Mouse (Mus musculus): ENCODE data around the gene Blmh.
A peak's percentile ranks its signal among the peaks of the same experiment; 100 is the strongest.
"Not testable (repeated sequence)": the region's sequence is repeated elsewhere in the genome, so short reads cannot be mapped to it uniquely, and the experiment has no call there.

The Blmh gene

DNA sequence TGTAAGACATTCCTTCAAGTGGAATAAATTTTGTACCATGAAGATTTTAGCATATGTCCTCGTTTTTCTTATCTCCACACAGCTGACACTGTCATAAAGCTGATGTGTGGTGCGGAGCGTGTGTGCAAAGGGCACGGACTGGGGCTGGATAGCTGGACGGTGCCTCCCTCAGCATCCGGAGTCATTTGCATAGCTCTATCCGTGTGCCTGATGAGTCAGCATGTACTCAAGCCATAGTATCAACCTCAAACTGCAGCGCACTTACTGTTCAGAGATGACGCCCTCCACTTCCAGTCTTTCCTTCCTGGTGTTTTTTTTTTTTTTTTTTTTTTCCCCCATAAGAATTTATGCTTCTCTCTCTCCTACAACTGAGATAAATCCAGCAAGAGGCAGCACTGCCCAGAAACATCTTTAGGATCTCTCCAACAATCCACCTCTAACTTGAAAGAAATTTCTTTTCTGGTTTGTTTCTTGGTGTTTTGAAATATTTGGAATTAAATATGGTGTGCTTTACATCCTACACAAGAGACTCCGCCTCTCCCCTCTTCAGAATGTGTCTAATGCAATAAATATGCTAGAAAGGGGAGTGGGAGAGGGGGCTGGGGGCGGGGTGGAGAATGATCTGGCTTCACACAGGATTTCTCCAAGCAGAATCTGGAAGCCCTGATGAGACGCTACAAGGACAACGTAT lies 7.9 kb upstream of the Blmh start:
- DNase-seq (ENCODE audit: extremely low spot score, low spot score): no peak

GRCm38 (mm10) chr11:76917230-76917548 lies 7.4 kb upstream of the Blmh start:
- DNase-seq (ENCODE audit: extremely low spot score, low spot score): no peak

DNA sequence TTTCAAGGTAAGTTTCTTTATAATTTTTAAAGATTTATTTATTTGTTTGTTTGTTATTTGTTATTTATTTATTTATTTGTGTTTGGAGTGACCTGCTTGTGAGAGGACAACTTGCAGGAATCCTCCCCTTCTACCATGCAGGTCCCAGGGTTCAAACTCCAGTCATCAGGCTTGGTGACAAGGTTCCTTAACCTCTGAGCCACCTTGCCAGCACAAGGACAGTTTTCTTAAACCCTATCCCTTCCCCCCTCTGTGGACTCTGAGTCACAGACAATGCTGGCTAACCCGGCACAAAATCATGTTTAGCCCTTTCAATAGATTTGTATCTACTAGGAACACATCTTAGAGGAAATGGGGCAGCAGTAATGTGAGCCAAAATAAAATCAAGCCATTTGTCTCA lies 4.0 kb upstream of the Blmh start:
- DNase-seq (ENCODE audit: extremely low spot score, low spot score): no peak

- DNase-seq (ENCODE audit: extremely low spot score, low spot score): not testable (repeated sequence)
These were observed 4.0 kb downstream of the Blmh start for GRCm38 (mm10) chr11:76928586-76928985.

DNA sequence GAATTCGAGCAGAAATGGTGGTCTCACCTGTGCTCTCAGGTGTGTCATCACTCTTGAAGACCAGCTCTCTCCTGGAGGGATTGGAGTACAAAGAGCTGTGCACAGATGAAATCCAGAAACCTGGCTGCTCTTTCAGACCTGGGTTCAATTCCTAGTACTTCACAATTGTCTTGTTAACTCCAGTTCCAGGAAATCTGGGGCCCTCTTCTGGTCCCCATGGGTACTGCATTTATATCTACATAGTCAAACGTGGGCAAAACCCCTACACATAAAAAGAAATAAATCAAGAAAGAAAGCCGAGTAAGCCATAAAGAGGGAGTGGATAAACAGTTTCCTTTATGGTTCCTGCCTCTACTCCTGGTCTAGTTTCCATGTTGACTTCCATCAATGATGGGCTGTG lies 8.6 kb downstream of the Blmh start:
- DNase-seq (ENCODE audit: extremely low spot score, low spot score): no peak

GRCm38 (mm10) chr11:76936578-76936977 lies 12.0 kb downstream of the Blmh start:
- no peak for DNase-seq (ENCODE audit: extremely low spot score, low spot score)

GRCm38 (mm10) chr11:76944839-76945238 lies 20.2 kb downstream of the Blmh start:
- DNase-seq (ENCODE audit: extremely low spot score, low spot score): no peak

GRCm38 (mm10) chr11:76945386-76946202 lies 21.0 kb downstream of the Blmh start:
- DNase-seq (ENCODE audit: extremely low spot score, low spot score): peak; percentile 94

DNA sequence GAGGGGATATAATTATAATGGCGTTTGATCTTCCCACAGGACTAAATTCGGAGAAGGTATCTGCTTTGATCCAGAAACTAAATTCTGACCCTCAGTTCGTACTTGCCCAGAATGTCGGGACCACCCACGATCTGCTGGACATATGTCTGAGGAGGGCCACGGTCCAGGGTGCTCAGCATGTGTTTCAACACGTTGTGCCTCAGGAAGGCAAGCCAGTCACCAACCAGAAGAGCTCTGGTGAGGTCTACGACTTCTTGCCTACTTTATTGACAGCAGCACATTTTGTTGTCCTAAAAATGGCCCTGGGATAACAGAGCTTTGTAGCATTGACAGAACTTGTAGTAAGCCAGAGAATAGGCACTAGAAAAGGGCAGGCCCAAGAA lies 21.6 kb downstream of the Blmh start:
- DNase-seq (ENCODE audit: extremely low spot score, low spot score): peak; percentile 36

DNA sequence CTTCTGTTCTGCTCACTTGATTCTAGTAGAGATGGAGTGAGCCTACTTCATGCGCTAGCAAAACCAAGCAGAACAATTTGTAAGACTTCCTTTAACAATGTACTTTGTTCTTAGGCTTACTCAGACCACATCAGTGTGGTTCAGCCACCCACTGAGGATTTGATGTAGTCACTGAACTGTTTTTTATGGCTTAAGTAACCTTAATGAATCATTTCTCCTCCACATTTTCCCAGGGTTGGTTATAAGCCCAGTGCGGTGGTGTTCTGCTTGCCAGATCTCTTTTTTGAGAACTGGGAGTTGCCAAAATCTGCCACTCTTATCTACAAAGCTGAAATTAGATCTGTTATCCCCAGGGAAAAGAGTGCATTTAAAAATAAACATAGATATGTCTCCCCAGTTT lies 28.9 kb downstream of the Blmh start:
- no peak for DNase-seq (ENCODE audit: extremely low spot score, low spot score)

- no peak for DNase-seq (ENCODE audit: extremely low spot score, low spot score)
These were observed 41.1 kb downstream of the Blmh start for GRCm38 (mm10) chr11:76965703-76966102.

- no peak for DNase-seq (ENCODE audit: extremely low spot score, low spot score)
These were observed 45.7 kb downstream of the Blmh start for GRCm38 (mm10) chr11:76970328-76970727.

DNA sequence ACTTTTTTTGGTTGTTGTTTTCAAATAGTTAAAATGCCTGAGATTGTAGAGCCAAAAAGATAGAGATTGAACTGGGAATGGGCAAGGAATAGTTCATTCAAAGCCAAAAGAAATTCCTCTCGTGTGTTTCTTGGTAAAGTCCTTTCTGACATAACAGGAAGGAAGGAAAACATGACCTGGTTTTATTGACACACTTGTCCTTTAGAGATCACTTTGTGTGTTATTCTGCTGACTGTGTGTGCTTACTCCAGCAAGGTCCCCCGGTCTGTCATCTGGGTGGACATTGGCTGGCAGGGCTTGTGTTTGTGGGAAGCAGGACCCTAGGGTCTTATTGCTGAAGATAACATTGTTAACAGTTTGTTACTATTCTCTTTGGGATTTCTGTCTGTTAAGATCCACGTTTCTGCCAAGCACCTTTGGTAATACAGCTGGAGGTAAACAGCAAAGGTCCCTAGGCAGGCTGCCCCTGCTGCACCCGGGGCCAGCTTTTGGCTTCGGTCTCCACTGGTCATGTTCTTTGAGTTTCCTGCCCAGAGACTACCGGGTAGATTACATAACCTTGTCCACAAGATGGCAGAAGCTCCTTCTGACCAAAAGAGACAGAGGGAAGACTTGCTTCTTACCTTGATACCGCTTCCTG lies 50.2 kb downstream of the Blmh start:
- DNase-seq (ENCODE audit: extremely low spot score, low spot score): no peak

GRCm38 (mm10) chr11:76981570-76982141 lies 57.0 kb downstream of the Blmh start:
- DNase-seq (ENCODE audit: extremely low spot score, low spot score): no peak

- DNase-seq (ENCODE audit: extremely low spot score, low spot score): no peak
These were observed 57.8 kb downstream of the Blmh start for GRCm38 (mm10) chr11:76982415-76982814.

GRCm38 (mm10) chr11:76983641-76984040 lies 59.0 kb downstream of the Blmh start:
- DNase-seq (ENCODE audit: extremely low spot score, low spot score): no peak

- no peak for DNase-seq (ENCODE audit: extremely low spot score, low spot score)
These were observed 59.6 kb downstream of the Blmh start for GRCm38 (mm10) chr11:76984173-76984572.

DNA sequence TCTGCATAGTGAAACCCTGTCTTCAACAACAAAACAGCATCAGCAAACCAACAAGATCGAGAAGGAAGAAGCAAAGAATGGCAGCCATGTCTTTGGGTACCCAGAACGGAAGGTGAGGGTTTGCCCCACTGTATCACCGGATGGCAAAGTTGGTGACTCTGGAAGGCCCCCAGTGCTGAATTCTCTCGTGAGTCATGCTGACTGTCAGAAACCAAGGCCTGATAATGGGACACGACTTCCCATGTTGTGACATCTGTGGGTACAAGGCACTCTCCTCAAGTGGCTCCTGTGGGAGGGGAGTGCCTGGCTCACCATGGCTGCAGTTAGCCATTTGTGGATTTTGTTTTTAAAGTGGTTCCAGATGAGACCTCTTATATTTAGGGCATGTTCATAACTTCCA lies 66.2 kb downstream of the Blmh start:
- DNase-seq (ENCODE audit: extremely low spot score, low spot score): no peak

DNA sequence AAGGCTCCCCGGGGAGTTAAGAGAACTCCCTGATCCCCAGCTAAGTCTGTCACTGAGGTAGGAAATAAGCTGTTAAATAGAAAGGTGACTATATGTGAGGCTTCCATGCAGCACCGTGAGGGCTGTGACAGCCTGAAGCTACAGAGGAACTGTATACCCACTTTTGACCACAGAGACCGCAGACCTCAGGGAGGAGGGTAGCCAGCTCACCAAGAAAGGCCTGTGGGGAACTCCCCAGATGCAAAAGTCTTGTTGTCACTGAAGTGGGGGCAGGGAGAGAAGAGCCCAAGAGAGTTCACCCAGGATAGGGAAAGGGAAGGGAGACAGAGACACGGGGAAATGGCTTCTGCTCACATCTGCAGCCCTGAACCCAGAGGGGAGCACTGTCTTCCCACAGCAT lies 68.3 kb downstream of the Blmh start:
- no peak for DNase-seq (ENCODE audit: extremely low spot score, low spot score)

DNA sequence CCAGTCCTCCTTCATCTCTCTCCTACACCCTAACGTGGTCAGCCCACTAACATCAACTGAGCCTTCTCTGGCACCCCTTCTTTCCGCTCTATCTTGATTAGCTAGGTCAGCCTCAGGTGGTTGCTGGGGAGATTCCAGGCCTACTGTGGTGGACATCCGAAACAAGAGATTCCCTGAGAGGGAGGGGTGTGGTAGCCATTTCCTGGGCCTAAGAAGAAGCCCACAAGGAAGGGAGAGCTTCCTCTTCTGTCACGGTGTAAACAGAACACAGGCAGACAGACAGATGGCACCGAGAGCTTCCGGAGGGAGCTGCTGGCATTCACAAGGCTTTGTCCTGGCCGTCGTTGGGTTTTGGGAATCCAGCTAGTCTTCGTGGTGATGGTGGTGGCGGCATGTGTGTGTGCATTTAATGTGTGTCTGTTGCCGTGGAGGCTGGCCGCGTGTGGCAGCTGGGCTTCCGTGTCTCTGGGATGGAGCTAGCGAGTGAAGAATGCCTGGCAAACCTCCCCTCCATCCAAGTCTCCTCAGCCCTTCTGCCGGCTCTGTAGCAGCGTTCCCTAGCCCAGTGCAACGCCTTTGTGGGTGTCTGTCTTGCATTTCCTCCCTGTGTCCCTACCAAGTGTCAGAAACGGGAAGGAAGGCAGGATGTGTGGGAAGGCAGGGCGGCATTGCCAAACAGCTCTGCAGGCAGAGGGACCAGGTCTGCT lies 71.5 kb downstream of the Blmh start:
- DNase-seq (ENCODE audit: extremely low spot score, low spot score): no peak

- DNase-seq (ENCODE audit: extremely low spot score, low spot score): peak; percentile 91
These were observed 72.7 kb downstream of the Blmh start for GRCm38 (mm10) chr11:76997305-76997704.

All from neural tube, embryonic 10.5 days (tissue).